Mouse (Mus musculus) gastrocnemius, postnatal 4 days (tissue): ENCODE data around the gene Fam177a. TPM values are rescaled to one million over a fixed set of nuclear protein-coding genes. Genes with fewer than 3 reads are reported as not detected.
"Not testable (repeated sequence)": the region's sequence is repeated elsewhere in the genome, so short reads cannot be mapped to it uniquely, and the experiment has no call there.

Experiments
- DNase-seq, 2 experiments: peaks; one replicate each; pipeline ENCODE4 v3.0.0; 2021 to 2022; ENCODE audit warnings: low spot score in 2 of 2, mixed read lengths in 2 of 2
- long read RNA-seq, 2 experiments: library from polyadenylated mRNA; stranded (forward); transcript quantifications; one replicate each; pipeline ENCODE4 v2.0.0; 2021
- total RNA-seq, 2 experiments: library from RNA; stranded (reverse); gene quantifications; 2 replicates each; pipeline ENCODE4 v1.2.3; 2021

Fam177a gene
- 1 to 10 TPM; 4.2 to 6.8 TPM for total RNA-seq
- long read RNA-seq, experiment 1, transcript Fam177a-201 (5 exons, 3,922 nt): major isoform, 26 of 32 reads
- long read RNA-seq, experiment 1, partial matches to known transcripts: 2 of 32 reads
- long read RNA-seq, experiment 1, other reads (novel, unspliced or antisense): 4 of 32 reads
- long read RNA-seq, experiment 2, transcript Fam177a-201 (5 exons, 3,922 nt): major isoform, 27 of 29 reads
- long read RNA-seq, experiment 2, partial matches to known transcripts: 0 of 29 reads
- long read RNA-seq, experiment 2, other reads (novel, unspliced or antisense): 2 of 29 reads

GRCm38 (mm10) chr12:55124242-55124641 lies at the start of gene Fam177a:
Gene Fam177a (plus strand): TSS chr12:55124469.
- not testable (repeated sequence) for DNase-seq

- DNase-seq: no peak
Measured at GRCm38 (mm10) chr12:55075296-55075695, 49.0 kb upstream of the Fam177a start.

- not testable (repeated sequence) for DNase-seq
Measured at GRCm38 (mm10) chr12:55078706-55079105, 45.6 kb upstream of the Fam177a start.

- DNase-seq: peak; percentile 92 to 95
Measured at GRCm38 (mm10) chr12:55079726-55080600, 44.3 kb upstream of the Fam177a start, which contains the start of the genes 2700097O09Rik and Srp54a. Gene 2700097O09Rik (minus strand): TSS chr12:55080110. Gene Srp54a (plus strand): TSS chr12:55080262.

GRCm38 (mm10) chr12:55080601-55080942 lies 43.7 kb upstream of the Fam177a start:
- DNase-seq: not testable (repeated sequence)

GRCm38 (mm10) chr12:55092127-55092526 lies 32.1 kb upstream of the Fam177a start:
- not testable (repeated sequence) for DNase-seq

GRCm38 (mm10) chr12:55112616-55113015 lies 11.7 kb upstream of the Fam177a start:
- DNase-seq: not testable (repeated sequence)

- not testable (repeated sequence) for DNase-seq
Measured at GRCm38 (mm10) chr12:55124731-55125130, 462 bp downstream of the Fam177a start.

- DNase-seq: not testable (repeated sequence)
Measured at GRCm38 (mm10) chr12:55135540-55135939, 11.3 kb downstream of the Fam177a start.

GRCm38 (mm10) chr12:55137859-55138258 lies 13.6 kb downstream of the Fam177a start:
- not testable (repeated sequence) for DNase-seq

GRCm38 (mm10) chr12:55154559-55155448 lies 30.5 kb downstream of the Fam177a start, which contains the start of gene Srp54b:
Gene Srp54b (plus strand): TSS chr12:55155104.
- not testable (repeated sequence) for DNase-seq

- not testable (repeated sequence) for DNase-seq
Measured at GRCm38 (mm10) chr12:55155449-55155783, 31.1 kb downstream of the Fam177a start.

GRCm38 (mm10) chr12:55167034-55167557 lies 42.8 kb downstream of the Fam177a start:
- DNase-seq: not testable (repeated sequence)

GRCm38 (mm10) chr12:55187686-55188085 lies 63.4 kb downstream of the Fam177a start:
- DNase-seq: not testable (repeated sequence)

- DNase-seq: not testable (repeated sequence)
Measured at GRCm38 (mm10) chr12:55189127-55189526, 64.9 kb downstream of the Fam177a start.

Other genes with a start within 250 kb of the Fam177a start
- not detected for gene Gm20403, start 137.9 kb upstream of the Fam177a start, total RNA-seq
- gene Baz1a, start 110.1 kb upstream of the Fam177a start, total RNA-seq: 10 to 100 TPM; 11.4 to 13.4 TPM
- gene 2700097O09Rik, start 44.4 kb upstream of the Fam177a start, total RNA-seq: 10 to 100 TPM in 1 of 2 experiments, 1 to 10 TPM in 1; 9.4 to 11.1 TPM
- 10 to 100 TPM; 73.8 to 90.5 TPM for gene Srp54a, start 44.2 kb upstream of the Fam177a start, total RNA-seq
- 10 to 100 TPM; 38.9 to 41.0 TPM for gene Srp54b, start 30.6 kb downstream of the Fam177a start, total RNA-seq
- gene 1700047I17Rik2, start 75.1 kb downstream of the Fam177a start, total RNA-seq: 1 to 10 TPM; 6.1 to 7.0 TPM
- 10 to 100 TPM; 24.8 to 33.1 TPM for gene Srp54c, start 105.7 kb downstream of the Fam177a start, total RNA-seq
- 1 to 10 TPM; 7.2 to 9.8 TPM for gene 1110008L16Rik, start 175.1 kb downstream of the Fam177a start, total RNA-seq
- 10 to 100 TPM in 1 of 2 experiments, 1 to 10 TPM in 1; 8.4 to 13.2 TPM for gene Ppp2r3c, start 178.5 kb downstream of the Fam177a start, total RNA-seq